Mouse (Mus musculus): ENCODE results near the gene Sele. TPM values are rescaled to one million over a fixed set of nuclear protein-coding genes. Genes with fewer than 3 reads are reported as not detected.

Sele gene
- polyA plus RNA-seq, 1 experiment = not detected

DNA sequence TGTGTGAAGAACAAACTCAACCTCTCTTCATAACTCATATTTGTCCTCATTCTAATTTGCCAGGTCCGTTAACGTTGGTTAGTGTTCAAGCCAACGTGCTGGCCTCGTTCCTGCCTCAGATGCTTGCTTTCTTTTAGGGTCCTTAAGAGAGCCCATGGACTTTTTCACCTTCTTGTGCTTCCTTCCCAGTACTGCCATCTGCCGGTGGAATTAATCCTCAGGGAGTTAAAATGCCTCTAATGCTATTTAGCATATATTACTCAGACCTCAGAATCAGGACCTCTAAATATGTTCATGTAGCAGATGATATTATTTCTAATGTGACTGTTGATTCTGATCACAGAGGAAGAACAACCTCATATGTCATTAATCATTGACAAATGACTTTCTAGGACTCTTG, 20.6 kb upstream of the Sele start:
- TF ChIP-seq GATA1 (IDR thresholded peaks at IDR 0.05; ENCODE audit: borderline replicate concordance, low read length) (no peak), FLI1 (IDR thresholded peaks at IDR 0.05; ENCODE audit: low read length) (no peak)
- Histone ChIP-seq H3K27me3 (replicated peaks) (no peaks in the 10 kb centered on the region), H3K9me3 (peaks cover 22% of the 10 kb centered on the region)

DNA sequence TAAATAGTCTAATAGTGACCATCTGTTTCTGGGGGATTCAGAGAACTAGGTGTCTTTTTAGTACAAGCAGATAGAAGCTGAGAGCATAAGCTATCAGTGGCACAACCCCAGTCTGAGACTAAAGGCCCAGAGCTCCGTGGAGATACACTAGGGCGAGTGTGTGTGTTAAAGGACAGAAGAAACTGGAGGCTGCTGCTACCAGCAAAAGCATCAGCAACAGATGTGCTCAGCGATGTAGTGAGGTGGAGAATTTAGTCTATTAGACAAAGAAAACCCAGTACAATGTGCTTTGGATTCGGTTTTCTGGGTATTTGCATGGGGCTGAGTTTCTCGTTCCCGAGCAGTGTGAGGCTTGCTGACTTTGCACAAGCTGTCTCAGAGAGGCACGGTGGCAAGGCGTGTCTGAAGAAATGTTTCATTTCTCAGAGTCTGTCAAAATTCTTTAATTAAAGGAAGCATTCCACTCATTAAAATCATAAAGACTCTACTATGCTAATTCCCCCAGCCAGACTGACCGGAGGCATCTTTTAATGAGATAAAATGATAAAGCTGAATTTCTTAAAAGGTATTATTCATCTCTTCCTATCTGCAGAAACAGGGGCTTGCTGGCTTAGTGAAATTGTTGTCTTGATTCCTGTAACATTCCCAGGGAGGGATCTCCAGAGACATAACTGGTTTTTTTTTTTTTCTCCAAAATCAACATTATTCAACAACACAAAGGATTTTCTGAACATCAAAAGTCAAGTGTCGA, 7.5 kb upstream of the Sele start:
- peaks cover 12% of the 10 kb centered on the region for H3K4me1 ChIP-seq
- no peak overlapping the region for H3K4me3 ChIP-seq (replicated peaks)
- H3K36me3 ChIP-seq (replicated peaks; ENCODE audit: low read length) = no peaks in the 10 kb centered on the region
- no peak for TF ChIP-seq FLI1 (IDR thresholded peaks at IDR 0.05; ENCODE audit: low read length)
- no peak for TF ChIP-seq GATA1 (IDR thresholded peaks at IDR 0.05; ENCODE audit: borderline replicate concordance, low read length)
- H3K27me3 ChIP-seq (replicated peaks) = peaks cover 6% of the 10 kb centered on the region
- no peaks in the 10 kb centered on the region for H3K9me3 ChIP-seq

More for the DNA sequence above, 20.6 kb upstream of the Sele start:
- peaks cover 4% of the 10 kb centered on the region; the same call in 1 of the 2 replicates for H3K4me1 ChIP-seq
- H3K36me3 ChIP-seq (replicated peaks; ENCODE audit: low read length) = peaks cover 4% of the 10 kb centered on the region
- H3K4me3 ChIP-seq (replicated peaks) = no peak overlapping the region

DNA sequence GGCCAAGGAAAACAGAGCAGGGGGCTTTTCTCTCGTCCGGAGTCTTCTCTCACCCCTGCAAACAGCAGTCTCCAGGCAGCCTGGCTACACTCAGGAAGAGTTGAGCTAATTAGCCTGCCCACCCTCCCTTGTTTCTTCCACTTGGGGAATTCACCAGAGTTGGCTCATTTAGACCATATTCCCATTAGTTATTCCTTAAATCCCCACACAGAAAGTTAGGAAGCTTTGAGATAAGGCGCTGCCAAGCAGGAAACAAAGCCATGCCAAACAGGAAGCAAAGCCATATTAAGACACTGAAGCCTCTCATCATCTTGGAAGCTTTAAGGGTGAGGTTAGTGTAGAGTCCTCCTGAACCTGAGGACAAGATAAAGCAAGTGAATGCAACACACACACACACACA, 4.5 kb upstream of the Sele start:
- peaks cover 21% of the 10 kb centered on the region for H3K4me1 ChIP-seq
- TF ChIP-seq FLI1 (IDR thresholded peaks at IDR 0.05; ENCODE audit: low read length) (no peak), GATA1 (IDR thresholded peaks at IDR 0.05; ENCODE audit: borderline replicate concordance, low read length) (no peak)
- H3K27me3 ChIP-seq (replicated peaks) = peaks cover 8% of the 10 kb centered on the region

DNA sequence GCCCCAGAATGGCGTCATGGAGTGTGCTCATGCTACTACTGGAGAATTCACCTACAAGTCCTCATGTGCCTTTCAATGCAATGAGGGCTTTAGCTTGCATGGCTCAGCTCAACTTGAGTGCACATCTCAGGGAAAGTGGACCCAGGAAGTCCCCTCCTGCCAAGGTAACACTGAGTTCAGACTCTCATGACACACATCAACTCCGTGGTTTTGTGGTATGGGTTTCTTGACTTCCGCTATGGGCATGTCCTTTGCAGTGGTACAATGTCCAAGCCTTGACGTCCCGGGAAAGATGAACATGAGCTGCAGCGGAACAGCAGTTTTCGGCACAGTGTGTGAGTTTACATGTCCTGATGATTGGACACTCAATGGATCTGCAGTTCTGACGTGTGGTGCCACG, 5.5 kb downstream of the Sele start:
- H3K36me3 ChIP-seq (replicated peaks; ENCODE audit: low read length) = no peaks in the 10 kb centered on the region
- TF ChIP-seq GATA1 (IDR thresholded peaks at IDR 0.05; ENCODE audit: borderline replicate concordance, low read length) = no peak
- TF ChIP-seq FLI1 (IDR thresholded peaks at IDR 0.05; ENCODE audit: low read length) = no peak
- no peak overlapping the region for H3K4me3 ChIP-seq (replicated peaks)
- no peaks in the 10 kb centered on the region for H3K9me3 ChIP-seq
- H3K4me1 ChIP-seq = peaks cover 62% of the 10 kb centered on the region
- H3K27me3 ChIP-seq (replicated peaks) = peaks cover 10% of the 10 kb centered on the region

More for the DNA sequence above, 4.5 kb upstream of the Sele start:
- Histone ChIP-seq H3K9me3 (no peaks in the 10 kb centered on the region), H3K36me3 (replicated peaks; ENCODE audit: low read length) (no peaks in the 10 kb centered on the region), H3K4me3 (replicated peaks) (no peak overlapping the region)

DNA sequence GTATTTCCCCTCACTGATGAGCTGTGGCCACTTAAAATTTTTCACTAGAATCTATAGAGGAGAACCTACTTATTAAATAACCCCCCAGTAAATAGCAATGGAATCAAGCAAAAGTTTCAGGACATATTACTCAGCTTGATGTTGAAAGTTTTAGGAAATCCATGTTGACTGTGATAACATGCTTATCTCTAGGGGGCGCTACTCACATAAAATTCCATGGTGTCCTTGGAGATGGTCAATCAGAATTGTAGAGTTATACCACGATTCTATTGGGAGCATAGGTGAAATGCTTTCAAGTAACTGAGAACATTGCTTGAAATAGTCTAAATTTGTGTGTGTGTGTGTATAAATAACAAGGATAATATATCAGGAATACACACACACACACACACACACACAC, 6.8 kb downstream of the Sele start:
- TF ChIP-seq GATA1 (IDR thresholded peaks at IDR 0.05; ENCODE audit: borderline replicate concordance, low read length) (no peak), FLI1 (IDR thresholded peaks at IDR 0.05; ENCODE audit: low read length) (no peak)
- Histone ChIP-seq H3K36me3 (replicated peaks; ENCODE audit: low read length) (no peaks in the 10 kb centered on the region), H3K4me3 (replicated peaks) (no peak overlapping the region), H3K9me3 (no peaks in the 10 kb centered on the region), H3K4me1 (peaks cover 70% of the 10 kb centered on the region), H3K27me3 (replicated peaks) (peaks cover 10% of the 10 kb centered on the region)

DNA sequence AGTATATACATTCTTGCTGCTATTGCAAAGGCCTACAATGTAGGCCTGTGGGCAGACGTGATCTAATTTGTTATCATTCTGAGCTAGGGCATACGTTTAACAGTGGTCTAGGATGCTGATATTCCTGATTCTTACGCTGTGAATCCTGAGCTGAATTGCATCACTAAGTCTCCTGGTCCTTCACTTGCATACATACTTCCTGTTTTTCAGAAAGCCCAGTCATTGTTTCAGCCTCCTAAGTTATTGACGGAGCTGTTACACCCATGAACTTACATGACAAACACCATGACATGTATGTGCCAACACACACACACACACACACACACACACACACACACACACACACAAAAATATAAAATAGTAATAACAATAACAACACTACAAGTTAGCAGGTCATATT, 12.0 kb downstream of the Sele start:
- Histone ChIP-seq H3K4me3 (replicated peaks) (no peak overlapping the region), H3K9me3 (no peaks in the 10 kb centered on the region), H3K27me3 (replicated peaks) (no peaks in the 10 kb centered on the region), H3K4me1 (peaks cover 86% of the 10 kb centered on the region), H3K36me3 (replicated peaks; ENCODE audit: low read length) (no peaks in the 10 kb centered on the region)
- TF ChIP-seq GATA1 (IDR thresholded peaks at IDR 0.05; ENCODE audit: borderline replicate concordance, low read length) (no peak), FLI1 (IDR thresholded peaks at IDR 0.05; ENCODE audit: low read length) (no peak)

DNA sequence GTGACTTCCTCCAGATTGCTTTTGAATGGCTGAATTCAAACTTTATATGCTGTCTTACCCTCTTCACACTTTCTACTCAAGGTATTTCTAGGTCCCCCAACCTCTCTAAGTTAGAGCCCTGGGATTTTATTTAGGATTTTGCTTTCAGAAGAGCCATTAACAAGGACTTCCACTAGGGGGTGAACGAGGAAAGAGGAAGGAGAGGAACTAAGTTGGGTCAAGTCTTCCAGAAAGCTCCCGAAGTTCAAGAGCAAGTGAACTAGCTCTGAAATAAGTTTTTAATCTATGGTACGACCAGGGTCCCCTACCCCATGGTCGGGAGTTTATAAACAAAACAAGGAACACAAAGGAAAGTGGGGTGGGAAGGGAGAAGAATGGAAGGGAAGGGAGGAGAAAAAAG, 13.2 kb downstream of the Sele start:
- peak overlapping the region; percentile 78 for H3K4me3 ChIP-seq (replicated peaks)
- no peaks in the 10 kb centered on the region for H3K9me3 ChIP-seq
- TF ChIP-seq GATA1 (IDR thresholded peaks at IDR 0.05; ENCODE audit: borderline replicate concordance, low read length) (no peak), FLI1 (IDR thresholded peaks at IDR 0.05; ENCODE audit: low read length) (no peak)
- no peaks in the 10 kb centered on the region for H3K27me3 ChIP-seq (replicated peaks)
- H3K4me1 ChIP-seq = peaks cover 82% of the 10 kb centered on the region
- H3K36me3 ChIP-seq (replicated peaks; ENCODE audit: low read length) = peaks cover 3% of the 10 kb centered on the region

DNA sequence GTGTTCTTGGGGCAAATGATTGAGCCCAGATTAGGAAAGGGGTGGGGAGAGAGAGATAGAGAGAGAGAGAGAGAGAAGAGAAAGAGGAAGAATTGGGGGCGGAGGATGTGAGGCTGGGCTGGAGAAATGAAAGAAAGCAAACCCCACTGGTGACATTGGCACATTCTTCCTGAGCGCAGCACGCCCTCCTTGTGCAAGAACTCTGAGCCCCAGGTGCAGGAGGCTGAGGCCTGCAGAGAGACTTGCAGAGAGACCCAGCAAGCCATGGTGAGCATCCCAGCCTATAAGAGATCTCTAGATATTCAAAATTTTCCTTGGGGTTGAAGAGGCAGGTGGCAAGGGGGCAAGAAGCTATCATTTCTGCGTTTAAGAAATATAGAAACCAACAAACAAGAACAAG, 13.9 kb downstream of the Sele start, which contains the start of gene Sell:
Gene Sell (plus strand): TSS at position 58 of the 400 bp plus-strand sequence.
- H3K4me1 ChIP-seq = peaks cover 75% of the 10 kb centered on the region
- TF ChIP-seq GATA1 (IDR thresholded peaks at IDR 0.05; ENCODE audit: borderline replicate concordance, low read length) (no peak), FLI1 (IDR thresholded peaks at IDR 0.05; ENCODE audit: low read length) (no peak)
- H3K9me3 ChIP-seq = no peaks in the 10 kb centered on the region
- peak within 1 kb of the TSS; percentile 78 for H3K4me3 ChIP-seq (replicated peaks)
- H3K36me3 ChIP-seq (replicated peaks; ENCODE audit: low read length) = peaks cover 3% of the 10 kb centered on the region
- no peaks in the 10 kb centered on the region for H3K27me3 ChIP-seq (replicated peaks)

DNA sequence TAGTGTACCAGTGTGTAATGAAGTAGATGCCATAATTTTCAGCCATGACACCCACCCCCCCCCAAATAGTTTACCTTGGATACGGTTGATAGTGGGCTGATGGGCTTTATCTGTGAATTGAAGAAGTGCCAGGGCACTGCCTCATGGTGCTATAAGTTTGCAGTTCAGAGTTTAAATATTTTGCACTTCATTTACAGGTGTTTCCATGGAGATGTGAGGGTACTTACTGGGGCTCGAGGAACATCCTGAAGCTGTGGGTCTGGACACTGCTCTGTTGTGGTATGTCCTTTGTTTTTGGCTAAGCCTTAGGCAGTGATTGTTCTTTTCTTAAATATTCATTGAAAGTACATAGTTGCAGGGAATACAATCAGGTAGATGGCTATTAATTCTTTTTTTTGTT, 14.8 kb downstream of the Sele start:
- no peak overlapping the region for H3K4me3 ChIP-seq (replicated peaks)

DNA sequence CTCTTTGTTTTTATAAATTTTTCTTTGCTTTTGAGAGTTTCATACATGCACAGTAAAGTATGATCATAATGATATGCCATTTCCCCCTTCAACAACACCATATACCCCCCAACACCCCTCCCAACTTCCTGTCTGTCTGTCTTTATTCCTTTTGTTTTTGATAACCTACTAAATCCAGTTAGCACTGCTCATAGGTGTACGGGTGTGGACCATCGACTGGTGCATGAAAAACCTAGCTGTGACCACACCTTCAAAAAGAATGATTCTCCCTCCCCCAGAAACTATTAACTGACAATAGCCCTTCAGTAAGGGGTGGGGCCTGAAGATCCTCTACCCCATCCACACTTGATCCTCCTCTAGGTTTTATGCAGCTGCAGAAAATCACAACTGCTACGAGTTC, 15.7 kb downstream of the Sele start:
- Histone ChIP-seq H3K36me3 (replicated peaks; ENCODE audit: low read length) (peaks cover 3% of the 10 kb centered on the region), H3K4me3 (replicated peaks) (no peak overlapping the region), H3K9me3 (no peaks in the 10 kb centered on the region), H3K4me1 (peaks cover 62% of the 10 kb centered on the region), H3K27me3 (replicated peaks) (no peaks in the 10 kb centered on the region)
- TF ChIP-seq GATA1 (IDR thresholded peaks at IDR 0.05; ENCODE audit: borderline replicate concordance, low read length) (no peak), FLI1 (IDR thresholded peaks at IDR 0.05; ENCODE audit: low read length) (no peak)

More for the DNA sequence above, 14.8 kb downstream of the Sele start:
- Histone ChIP-seq H3K9me3 (no peaks in the 10 kb centered on the region), H3K4me1 (peaks cover 69% of the 10 kb centered on the region), H3K36me3 (replicated peaks; ENCODE audit: low read length) (peaks cover 3% of the 10 kb centered on the region), H3K27me3 (replicated peaks) (no peaks in the 10 kb centered on the region)
- no peak for TF ChIP-seq GATA1 (IDR thresholded peaks at IDR 0.05; ENCODE audit: borderline replicate concordance, low read length)
- no peak for TF ChIP-seq FLI1 (IDR thresholded peaks at IDR 0.05; ENCODE audit: low read length)
